ENCODE assay signal across 11 mouse cellular contexts in genomic region chr1:52652601-52653253, GRCm38 (mm10). TPM values are rescaled to one million over a fixed set of nuclear protein-coding genes. Genes with fewer than 3 reads are reported as not detected.
DNase-seq lines count a peak whose midpoint lies in the region; ATAC-seq and TF ChIP-seq lines count a peak whose summit lies in the region.
"Had no signal": no experiment of that assay in that cellular context is flagged by ENCODE, and none has a peak within 500 bp of the region (broad histone marks: within the 10 kb centered on the region; RNA-seq: fewer than 3 reads in every experiment).

No protein-coding gene starts in this region.

- H3K9ac ChIP-seq in heart, embryonic 16.5 days (ENCODE audit: low read length): 0 out of 2 replicates have a peak overlapping the region, but pooled peaks have one; percentile 13
- H3K9ac ChIP-seq: midbrain, embryonic 12.5 days had no signal

- DNase-seq in heart, postnatal 14 days: no peak
- DNase-seq in embryo, embryonic 10.5 days (ENCODE audit: low spot score): peak; percentile 56
- peak; percentile 38 for DNase-seq in lung, postnatal 14 days
- no peak for DNase-seq in cerebellum, adult 2 months
- DNase-seq: kidney, adult 8-10 months; retina, postnatal 1 day had no signal

- H3K27ac ChIP-seq in heart, embryonic 16.5 days (ENCODE audit: low read length): peak overlapping the region; percentile 27; the same call in 1 of the 2 replicates
- no peak overlapping the region for H3K27ac ChIP-seq in cerebellum, adult 2 months (ENCODE audit: insufficient read depth, low read length)
- H3K27ac ChIP-seq: left cerebral cortex, adult 2 months; midbrain, embryonic 12.5 days had no signal

- no peak for TF ChIP-seq POLR2A in cerebellum, adult 2 months (IDR thresholded peaks at IDR 0.05; ENCODE audit: borderline replicate concordance, insufficient read depth, low read length)

- no peak overlapping the region for H3K4me2 ChIP-seq in heart, embryonic 16.5 days (ENCODE audit: low read depth, low read length)
- H3K4me2 ChIP-seq: midbrain, embryonic 12.5 days had no signal

- WGBS in heart, embryonic 16.5 days: 40% methylated on average over 3 of the region's 3 CpGs
- 74% methylated on average over 3 of the region's 3 CpGs for whole genome bisulfite sequencing in cerebellum, adult 2 months

- H3K9me3 ChIP-seq in heart, embryonic 16.5 days (replicated peaks; ENCODE audit: control insufficient read depth, low read length): no peaks in the 10 kb centered on the region
- H3K9me3 ChIP-seq: midbrain, embryonic 12.5 days had no signal

- no peaks in the 10 kb centered on the region for H3K27me3 ChIP-seq in heart, embryonic 16.5 days (ENCODE audit: control insufficient read depth, insufficient read depth, low read length)
- H3K27me3 ChIP-seq in cerebellum, adult 2 months (ENCODE audit: control insufficient read depth, insufficient read depth, low read length): no peaks in the 10 kb centered on the region
- H3K27me3 ChIP-seq: midbrain, embryonic 12.5 days had no signal

- no peak overlapping the region for H3K4me3 ChIP-seq in heart, embryonic 16.5 days (ENCODE audit: low read length)
- H3K4me3 ChIP-seq in cerebellum, adult 2 months (replicated peaks; ENCODE audit: insufficient read depth, low read depth, low read length): no peak overlapping the region
- H3K4me3 ChIP-seq: left cerebral cortex, adult 2 months; midbrain, embryonic 12.5 days had no signal

- H3K4me1 ChIP-seq in heart, embryonic 16.5 days (ENCODE audit: control insufficient read depth, insufficient read depth, low read length): peaks cover 12% of the 10 kb centered on the region
- H3K4me1 ChIP-seq in cerebellum, adult 2 months (ENCODE audit: control insufficient read depth, insufficient read depth, low read length): no peaks in the 10 kb centered on the region
- H3K4me1 ChIP-seq: midbrain, embryonic 12.5 days had no signal

- H3K36me3 ChIP-seq in heart, embryonic 16.5 days (ENCODE audit: control insufficient read depth, insufficient read depth): no peaks in the 10 kb centered on the region

- no peak for TF ChIP-seq CTCF in cerebellum, adult 2 months (IDR thresholded peaks at IDR 0.05; ENCODE audit: borderline replicate concordance, insufficient read depth, low read depth, low read length)

- intact Hi-C loops in heart, postnatal 14 days (cut with DNase I): loop anchor here (5.0 kb wide), 1 partner anchor 75 kb away; the partner anchor contains the start of gene Mfsd6

- ATAC-seq in heart, embryonic 16.5 days (replicated peaks; ENCODE audit: extremely low read depth, insufficient read depth, low FRiP score): 0 out of 2 replicates have a peak, but pooled peaks have one; percentile 26
- ATAC-seq in CD4-positive, CD25-positive, alpha-beta regulatory T cell, adult 4 months: peak; percentile 13
- ATAC-seq in cerebellum, adult (ENCODE audit: insufficient number of reproducible peaks, low FRiP score, low TSS enrichment): no peak

RNA-seq across cellular contexts. Expression of gene Nemp2, which starts 22.2 kb away (rescaled TPM):
- polyA plus RNA-seq in heart, embryonic 16.5 days (2015; fragmentation: Nextera tagmentation; extraction: Ambion mirVana): 4.7 and 5.7 TPM in 2 replicates
- 1 to 10 TPM; 1.6 to 2.1 TPM for total RNA-seq in heart, postnatal 14 days (2021)
- polyA plus RNA-seq in CD4-positive, CD25-positive, alpha-beta regulatory T cell, adult 4 months (2017; shearing (Covaris generic)): 10 to 100 TPM; 28.7 to 37.3 TPM
- 9.3 and 11.3 TPM in 2 replicates for polyA plus RNA-seq in cerebellum, adult 2 months (2012; rRNA removed)

Comparison
In these comparisons a context has a peak if more than half of its experiments do, and no peak if none do; other contexts are left out.
1. DNase-seq: peak in embryo, embryonic 10.5 days (single experiment) and lung, postnatal 14 days (single experiment); none in heart, postnatal 14 days (0 of 2) and cerebellum, adult 2 months (0 of 2).